Mouse (Mus musculus) MEL-GATA-1-ER (cell line): ENCODE measurements around the gene Parp11.
A peak's percentile ranks its signal among the peaks of the same experiment; 100 is the strongest.
"Not testable (repeated sequence)": the region's sequence is repeated elsewhere in the genome, so short reads cannot be mapped to it uniquely, and the experiment has no call there.

ENCODE experiments used
- DNase-seq: peaks from one replicate; pipeline ENCODE4 v3.0.0-alpha.2; 2012; ENCODE audit warnings: low read depth; ENCODE audit errors: extremely low read depth

Parp11 gene

DNA sequence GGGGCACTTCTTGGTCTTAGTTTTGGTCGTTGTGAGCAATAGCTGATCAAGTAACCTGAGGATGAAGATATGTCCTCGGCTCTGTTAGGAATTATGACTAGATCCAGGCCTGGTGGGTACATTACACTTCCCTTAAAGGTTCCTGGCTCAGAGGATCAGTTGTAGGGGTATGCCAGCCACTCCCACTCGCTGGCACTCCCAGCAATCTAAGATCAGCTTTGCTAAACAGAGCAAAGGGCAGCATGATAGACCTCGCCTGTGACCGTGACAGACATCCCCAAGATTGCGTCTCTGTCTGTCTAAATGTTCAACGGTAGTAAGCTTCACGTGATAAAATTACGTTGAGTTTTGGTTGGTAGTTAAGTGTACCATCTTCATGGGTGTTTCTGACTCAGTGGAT lies 47.7 kb downstream of the Parp11 start:
- no peak for DNase-seq

DNA sequence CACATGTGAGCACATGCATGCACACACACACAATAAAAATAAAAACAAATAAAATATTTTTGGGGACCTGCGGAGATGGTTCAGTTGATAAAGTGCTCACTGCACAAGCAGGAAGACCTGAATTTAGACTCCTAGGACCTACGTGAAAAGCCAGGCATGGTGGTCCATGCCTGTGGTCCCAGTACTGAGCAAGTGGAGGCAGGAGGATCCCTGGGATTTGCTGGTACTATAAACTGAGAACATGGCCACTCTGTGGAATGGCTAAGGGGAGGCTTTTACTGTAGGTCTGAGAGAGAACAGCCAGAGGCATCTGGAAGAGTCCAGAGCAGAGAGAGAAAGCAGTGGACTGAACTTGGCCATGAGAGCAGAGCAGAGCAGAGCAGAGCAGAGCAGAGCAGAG lies 48.6 kb downstream of the Parp11 start:
- no peak for DNase-seq

DNA sequence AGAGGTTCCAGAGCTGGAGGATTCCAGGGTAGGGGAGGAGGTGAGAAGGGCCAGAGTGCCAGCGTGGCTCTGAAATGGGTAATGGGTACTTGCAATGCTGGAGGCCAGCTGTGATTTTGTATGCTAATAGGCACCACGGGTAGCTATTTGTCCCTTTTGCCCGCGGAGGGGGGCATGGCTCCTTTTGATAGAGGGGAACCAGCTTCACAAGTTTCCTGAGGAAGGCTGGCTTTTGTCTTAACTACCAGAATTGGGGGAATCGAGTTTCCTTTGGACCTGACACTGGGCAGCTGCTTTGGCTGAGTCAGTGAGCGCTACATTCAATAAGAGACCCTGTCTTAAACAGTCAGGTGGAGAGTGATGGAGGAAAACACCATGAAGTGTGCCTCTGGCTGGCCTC lies 49.2 kb downstream of the Parp11 start:
- no peak for DNase-seq

DNA sequence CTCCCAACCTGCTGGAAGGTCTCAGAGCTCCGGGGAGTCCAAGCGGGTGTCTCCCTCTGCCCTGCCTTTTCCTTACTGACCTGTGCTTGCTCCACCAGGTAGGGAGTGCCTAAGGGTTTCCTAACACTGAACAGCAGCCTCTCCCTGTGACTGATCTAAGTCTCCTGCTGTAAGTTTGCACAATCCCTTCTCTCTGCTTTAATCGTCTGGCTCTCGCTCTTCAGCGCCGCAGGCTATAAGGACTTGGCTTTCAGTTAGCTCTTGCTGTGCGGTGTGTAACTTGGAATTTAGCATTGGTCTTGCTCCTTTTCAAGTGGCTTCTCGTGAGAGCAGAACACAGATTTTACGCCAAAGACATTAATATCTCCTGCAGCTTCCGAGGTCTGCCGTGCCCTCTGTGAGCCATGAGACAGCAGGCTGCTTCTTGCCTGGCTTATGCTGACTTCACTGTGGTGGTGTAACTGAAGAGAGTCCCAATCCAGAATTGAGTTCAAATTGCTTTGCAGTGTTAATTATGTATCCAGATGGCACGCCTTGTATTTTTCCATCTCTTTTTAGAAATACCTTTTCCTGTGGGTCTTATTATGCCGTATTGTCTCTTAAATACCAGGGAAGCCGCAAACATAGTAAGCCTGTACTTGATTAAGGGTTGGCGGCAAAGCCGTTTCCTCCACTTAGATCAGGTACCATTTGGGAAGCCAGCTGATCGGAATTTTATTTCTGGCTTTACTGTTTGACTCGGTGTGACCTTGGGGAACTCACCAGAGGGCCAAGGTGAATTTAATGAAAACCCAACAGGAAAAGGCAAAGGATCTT lies 50.4 kb downstream of the Parp11 start:
- no peak for DNase-seq

DNA sequence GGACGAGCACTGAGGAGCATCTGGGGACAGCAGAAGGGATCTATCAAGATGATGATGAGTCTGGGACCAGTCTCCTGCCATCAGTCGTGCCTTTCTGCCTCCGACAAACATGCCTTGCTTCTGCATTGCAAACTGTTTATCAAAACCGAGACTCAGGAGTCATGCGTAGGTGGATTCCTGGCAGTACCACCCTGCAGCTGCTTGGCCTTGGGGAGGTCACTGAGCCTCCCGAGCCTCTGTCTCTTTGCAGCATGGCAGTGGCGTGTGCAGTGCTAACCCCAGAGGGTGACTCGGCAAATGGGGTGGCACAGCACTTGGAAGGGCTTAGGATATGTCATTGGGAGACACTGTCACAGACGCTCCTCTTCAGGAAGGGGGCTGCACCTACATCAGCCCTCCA lies 53.5 kb downstream of the Parp11 start:
- no peak for DNase-seq

DNA sequence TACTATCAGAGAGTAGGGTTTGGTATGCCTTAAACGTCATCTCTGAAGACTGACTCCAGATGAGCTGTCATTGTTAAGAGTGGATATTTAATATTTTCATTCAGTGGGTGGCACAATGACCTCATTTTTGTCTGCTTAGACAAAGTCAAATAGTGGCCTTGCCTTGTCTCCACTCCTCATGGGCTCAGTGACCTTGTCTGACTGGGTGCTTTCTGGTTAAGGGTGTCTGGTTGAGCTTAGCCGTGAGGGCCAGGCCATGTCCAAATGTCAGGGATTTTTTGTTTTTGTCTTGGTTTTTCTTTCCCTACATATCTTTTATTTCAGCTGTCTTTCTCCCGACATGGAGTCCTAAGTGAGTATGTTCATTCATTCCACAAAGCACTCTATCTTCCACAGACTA lies 54.2 kb downstream of the Parp11 start:
- no peak for DNase-seq

DNA sequence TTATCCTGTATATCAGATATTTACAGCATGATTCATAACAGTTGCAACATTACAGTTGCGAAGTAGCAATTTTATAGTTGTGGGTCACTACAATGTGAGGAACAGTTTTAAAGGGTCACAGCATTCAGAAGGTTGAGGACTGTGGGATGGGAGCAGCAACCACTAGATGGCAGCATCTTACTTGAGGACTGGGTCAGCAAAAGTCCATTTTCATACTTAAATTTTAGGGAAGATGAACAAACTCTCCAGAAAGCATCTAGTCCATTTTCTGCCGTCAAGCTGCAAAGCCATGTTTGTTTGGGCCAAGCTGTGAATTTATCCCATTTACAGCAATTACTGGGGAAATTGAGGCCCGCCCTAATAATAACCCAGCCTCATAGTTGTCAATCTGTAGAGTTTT lies 55.9 kb downstream of the Parp11 start:
- DNase-seq, result peak; percentile 31

DNA sequence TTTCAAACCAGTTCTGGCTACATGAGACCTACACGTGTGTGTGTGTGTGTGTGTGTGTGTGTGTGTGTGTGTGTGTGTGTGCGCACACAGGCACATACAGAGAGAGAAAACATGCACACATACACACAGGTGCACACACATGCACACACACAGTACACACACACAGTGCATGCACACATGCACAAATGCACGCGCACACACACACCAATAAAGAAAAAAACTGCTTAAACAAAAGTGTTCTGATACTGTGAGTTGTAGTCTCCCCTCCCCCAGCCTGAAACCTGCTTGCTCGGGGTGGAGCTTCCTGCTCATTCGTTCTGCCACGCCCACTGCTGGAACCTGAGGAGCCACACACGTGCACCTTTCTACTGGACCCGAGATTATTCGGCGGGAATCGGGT lies 67.1 kb downstream of the Parp11 start:
- not testable (repeated sequence) for DNase-seq

DNA sequence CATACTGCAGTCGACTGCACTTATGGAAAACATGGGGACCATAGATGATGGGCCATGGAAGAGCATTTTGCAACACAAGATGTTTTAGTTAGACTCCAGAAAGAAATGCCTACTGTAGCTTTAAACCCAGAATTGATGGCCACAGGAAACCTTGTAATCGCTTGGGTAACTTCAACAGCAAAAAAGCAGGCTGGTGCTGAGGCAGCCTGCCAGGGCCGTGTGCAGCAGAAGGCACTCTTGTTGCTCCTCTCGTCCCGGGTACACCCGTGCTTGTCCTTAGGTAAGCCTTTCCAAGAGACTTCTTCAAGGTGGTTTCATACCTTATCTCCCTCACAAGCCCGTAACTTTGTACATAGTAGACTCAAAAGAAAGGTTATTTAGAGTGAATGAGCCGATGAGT lies 74.5 kb downstream of the Parp11 start:
- DNase-seq, result no peak

DNA sequence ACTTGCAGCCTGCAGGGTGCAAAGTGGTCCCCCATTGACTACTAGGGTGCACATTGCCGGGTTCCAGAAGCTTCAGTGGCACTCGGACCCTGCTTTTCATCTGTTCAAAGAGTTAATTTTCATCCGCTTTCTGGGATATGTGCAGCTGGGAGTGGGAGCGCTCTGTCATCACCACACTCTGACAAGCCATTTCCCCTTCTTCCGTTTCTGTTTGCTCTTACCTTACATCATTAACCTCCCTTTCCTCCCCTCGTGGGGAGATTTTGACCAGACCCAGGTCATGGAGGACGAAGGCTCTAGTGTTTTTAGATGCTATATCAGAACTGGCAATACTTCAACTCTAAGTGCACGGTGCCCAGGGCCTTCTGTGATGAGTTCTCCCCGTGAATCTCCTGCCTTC lies 75.7 kb downstream of the Parp11 start:
- no peak for DNase-seq

DNA sequence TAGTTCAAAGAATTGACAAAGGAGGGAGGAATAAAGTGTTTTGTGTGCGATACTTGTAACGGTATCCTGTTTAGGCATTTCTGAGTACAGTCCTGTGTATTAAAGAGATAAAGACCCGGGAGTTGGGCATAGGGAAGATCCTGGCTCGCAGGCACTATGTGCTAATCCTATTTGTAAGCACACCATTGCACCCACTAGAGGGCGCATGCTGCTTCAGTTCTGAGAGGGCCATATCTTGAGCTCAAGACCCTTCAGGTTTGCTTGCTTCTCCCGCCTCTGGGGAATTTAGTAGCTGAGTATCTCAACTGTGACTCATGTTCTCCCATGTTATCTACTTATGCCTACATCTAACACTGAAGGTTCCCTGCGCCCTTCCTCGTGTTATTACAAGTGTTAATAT lies 77.8 kb downstream of the Parp11 start:
- peak; percentile 75 for DNase-seq

DNA sequence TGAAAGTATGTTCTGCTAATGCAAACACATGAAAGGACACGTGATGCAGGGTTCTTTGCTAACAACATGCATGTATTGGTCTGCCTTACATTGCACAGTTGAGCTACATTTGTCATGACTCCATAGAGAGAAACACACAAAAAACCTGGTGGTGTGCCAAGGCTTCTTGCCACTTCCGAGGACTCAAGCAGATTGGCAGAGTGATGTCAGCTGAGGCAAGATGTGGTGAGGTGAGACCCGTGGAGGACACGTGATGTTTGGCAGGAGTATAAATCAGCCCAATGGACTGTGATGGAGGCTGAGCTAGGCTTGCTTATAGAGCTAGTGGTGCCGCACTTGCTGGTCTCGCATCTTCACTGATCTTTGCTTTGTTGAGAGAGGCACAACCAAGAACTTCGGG lies 82.0 kb downstream of the Parp11 start:
- DNase-seq, result no peak

DNA sequence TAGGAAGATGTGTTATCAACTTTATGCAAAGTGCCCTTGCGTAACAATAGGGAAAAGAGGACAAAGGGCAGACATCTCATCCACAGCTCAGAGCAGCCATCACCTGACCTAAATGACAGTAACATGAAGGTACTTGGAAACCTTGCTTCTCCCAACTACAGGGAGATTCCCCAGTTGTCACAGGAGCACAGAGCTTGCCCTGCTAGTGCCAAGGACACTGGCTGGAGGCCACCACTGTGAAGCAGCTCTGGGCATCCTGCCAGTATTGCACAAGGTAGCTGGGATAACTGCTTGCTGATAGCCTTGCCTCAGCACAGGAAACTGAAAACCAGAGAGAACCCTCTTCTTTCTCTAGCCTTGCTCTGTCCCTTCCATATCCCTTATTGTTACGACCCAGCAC lies 82.8 kb downstream of the Parp11 start:
- DNase-seq, result peak; percentile 68

DNA sequence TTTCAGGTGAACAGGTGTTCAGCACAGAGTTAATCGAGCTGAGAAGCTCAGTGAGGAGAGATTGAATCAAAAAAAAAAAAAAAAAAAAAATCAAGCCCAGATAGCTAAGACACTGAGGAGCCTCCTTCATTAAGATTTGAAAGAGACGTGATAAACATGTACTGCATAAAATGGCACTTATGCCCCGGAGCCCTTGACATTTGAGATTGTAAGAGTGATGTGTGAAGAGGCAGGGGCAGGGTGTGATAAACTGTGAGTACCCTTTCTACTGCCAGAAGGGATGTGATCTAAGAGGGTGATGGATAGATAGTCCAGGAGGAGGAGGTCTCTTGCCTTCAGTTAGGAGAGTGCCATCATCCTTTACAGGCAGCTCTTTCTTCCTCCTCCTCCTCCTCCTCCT lies 83.6 kb downstream of the Parp11 start:
- peak; percentile 22 for DNase-seq

DNA sequence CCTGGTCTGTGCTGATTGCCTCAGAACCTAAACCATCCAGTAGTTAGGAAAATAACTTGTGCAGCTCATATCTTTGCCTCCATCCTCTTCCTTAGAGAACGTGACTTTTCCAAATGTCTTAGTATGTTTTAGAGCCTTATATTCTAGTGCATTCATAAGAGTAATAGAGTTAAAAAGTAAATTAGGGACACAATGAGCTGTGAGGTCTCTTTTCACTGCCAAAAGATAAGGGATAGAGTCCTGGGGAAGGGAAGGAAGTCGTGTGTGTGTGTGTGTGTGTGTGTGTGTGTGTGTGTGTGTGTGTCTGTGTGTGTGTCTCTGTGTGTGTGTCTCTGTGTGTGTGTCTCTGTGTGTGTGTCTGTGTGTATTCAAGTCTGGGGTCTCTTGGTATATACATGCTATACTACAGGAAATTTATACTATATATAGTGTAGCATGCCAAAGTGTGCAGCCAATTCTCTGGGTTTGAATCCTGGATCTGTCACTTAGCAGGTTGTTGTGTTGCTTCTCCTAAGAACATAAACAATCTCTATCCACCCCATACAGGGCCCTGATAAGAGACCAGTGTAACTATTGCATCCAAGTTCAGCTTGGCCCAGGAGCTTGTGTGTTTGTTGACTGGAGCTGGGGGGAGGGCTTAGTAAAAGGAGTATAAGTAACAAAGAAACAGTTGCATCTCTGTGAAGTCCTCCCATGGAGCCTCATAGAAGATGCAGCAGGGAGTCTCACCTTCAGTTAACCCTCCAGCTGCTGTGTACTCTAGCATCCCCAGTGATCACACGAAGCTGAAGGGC lies 85.0 kb downstream of the Parp11 start:
- DNase-seq, result no peak

DNA sequence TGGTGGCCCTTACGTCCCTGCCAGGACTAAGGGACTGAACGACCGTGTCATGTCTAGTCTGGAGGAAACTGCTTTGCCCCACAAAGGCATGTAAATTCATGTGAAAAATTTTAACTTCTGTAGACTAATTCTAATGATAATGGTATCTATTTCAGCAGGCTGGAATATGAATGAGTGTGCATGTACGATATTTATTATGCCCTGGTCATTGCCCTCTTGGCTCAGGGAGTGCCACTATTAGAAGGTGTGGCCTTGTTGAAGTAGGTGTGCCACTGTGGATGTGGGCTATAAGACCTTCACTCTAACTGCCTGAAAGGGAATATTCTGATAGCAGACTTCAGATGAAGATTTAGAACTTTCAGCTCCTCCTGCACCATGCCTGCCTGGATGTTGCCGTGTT lies 85.7 kb downstream of the Parp11 start:
- DNase-seq, result no peak

DNA sequence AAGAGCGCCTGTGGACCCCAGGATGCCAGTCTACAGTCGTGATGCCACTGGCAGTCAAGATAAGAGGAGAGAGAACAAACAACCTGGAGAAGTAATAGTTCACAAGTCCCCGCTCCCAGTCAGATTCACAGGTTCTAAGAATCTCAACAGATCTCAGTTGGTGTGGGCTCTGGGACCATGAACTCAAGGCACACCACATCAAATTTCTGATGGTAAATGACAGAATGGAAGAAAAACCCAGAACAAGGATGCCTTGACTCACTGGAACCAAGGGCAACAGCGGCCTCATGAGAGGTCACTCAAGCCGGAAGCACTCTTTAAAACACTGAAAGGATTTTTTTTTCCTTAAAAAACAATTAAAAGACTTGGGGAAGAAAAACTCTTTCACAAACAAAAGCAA lies 87.1 kb downstream of the Parp11 start:
- no peak for DNase-seq

DNA sequence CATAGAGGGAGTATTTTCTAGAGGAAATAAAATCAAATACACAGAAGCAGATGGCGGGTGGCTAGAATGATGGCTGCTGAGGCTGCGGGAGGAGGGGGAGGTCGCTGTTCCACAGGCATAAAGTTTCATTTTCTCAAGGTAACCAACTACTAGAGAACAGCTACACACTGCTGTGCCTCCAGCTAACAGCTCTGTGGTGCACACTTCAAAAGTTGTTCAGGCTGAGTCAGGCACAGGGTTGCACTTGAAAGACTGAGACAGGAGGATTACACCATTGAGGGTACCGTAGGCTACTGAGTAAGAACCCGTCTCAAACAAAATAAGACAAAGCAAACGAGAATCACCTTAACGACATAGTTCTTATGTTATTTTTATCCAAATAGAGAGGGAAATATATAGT lies 90.4 kb downstream of the Parp11 start:
- DNase-seq, result no peak

DNA sequence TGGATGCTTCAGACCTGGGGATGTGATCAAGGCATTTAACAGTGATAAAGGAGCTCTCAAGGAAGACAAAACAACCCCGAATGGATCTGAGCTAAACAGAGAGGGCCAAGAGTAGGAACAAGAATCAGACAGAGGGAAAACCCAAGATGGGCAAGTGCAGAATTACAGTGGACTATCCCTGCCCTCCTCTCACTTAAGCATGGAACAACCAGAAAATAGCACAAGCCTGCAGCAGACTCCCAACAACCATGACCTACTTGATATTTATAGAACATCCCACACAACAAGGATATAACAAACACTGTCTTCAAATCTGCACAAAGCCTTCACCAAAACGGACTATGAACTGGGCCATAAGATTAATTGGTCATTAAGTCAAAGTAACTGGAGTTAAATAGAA lies 91.5 kb downstream of the Parp11 start:
- no peak for DNase-seq

DNA sequence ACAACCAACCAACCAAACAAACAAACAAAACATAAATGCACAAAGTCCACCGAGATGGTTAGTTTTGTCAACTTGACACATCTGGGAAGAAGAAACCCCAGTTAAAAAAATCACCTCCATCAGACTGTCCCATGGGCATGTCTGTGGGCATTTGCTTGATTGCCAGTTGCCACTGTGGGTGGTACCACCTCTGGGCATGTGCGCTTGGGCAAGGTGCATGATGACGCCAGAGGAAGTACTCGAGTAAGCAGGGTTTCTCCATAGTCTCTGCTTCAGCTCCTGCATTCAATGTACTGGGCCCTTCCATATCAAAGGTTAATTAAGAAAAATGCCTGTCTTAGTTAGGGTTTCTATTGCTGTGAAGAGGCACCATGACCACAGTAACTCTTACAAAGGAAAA lies 92.6 kb downstream of the Parp11 start:
- no peak for DNase-seq

DNA sequence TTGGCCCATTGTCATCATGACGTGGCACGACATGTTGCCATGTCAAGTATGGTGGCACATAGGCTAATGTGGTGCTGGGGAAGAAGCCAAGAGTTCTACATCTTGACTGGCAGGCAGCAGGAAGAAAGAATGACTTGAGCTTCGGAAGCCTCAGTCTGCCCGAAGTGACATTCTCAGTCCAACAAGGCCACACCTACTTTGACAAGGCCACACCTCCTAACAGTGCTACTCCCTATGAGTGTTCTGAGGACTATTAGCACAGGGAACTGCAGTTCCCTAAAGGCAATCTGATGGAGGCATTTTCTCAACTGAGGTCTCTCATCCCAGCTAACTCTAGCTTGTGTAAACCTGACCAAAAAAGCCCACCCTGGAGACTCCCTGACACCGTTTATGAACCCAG lies 93.0 kb downstream of the Parp11 start:
- DNase-seq, result no peak

DNA sequence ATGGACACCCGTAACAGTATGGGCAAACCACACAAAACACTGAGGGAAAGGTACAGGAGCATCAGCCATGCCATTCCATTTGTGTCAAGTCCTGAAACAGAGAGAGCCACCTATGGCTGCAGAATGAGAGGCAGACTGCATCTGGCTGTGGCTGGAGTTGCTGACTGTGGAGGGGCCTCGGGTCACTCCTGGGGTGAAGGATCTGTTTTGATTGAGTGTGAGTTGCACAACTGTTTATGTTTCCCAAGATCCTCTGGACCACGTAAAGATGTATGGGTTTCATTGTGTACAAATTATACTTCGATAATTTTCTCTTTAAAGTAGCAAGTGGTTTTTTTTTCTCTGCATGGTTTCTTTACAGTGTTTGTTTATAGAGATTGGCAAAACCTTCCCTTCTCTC lies 93.9 kb downstream of the Parp11 start:
- DNase-seq, result no peak
